Mouse (Mus musculus) heart, postnatal 0 days (tissue): ENCODE results near the gene Grin2a. TPM values are rescaled to one million over a fixed set of nuclear protein-coding genes. Genes with fewer than 3 reads are reported as not detected.

Source experiments
- ATAC-seq: fragments of 200-750 bp; cut with Nextera tagmentation; 2 replicates; pipeline ENCODE4 v1.8.0; 2017; ENCODE audit warnings: low read depth, moderate number of reproducible peaks, moderate library complexity; ENCODE audit not compliant: insufficient read depth
- DNase-seq: peaks from one replicate; pipeline ENCODE4 v3.0.0-alpha.2; 2016; ENCODE audit warnings: low spot score
- H3K27ac ChIP-seq: fragments of 300-500 bp; sonication (generic); 2 replicates; pipeline ENCODE4 v1.5.1; 2014; ENCODE audit warnings: low read depth, mild to moderate bottlenecking
- H3K27me3 ChIP-seq: fragments of 300-500 bp; sonication (generic); 2 replicates; pipeline ENCODE4 v1.6.1; 2014; ENCODE audit warnings: low read length, mixed read lengths; ENCODE audit not compliant: control insufficient read depth, insufficient read depth
- H3K36me3 ChIP-seq: fragments of 300-500 bp; sonication (generic); replicated peaks from 2 replicates; pipeline ENCODE4 v1.6.1; 2014; ENCODE audit warnings: low read length, mixed read lengths; ENCODE audit not compliant: control insufficient read depth, insufficient read depth
- H3K4me1 ChIP-seq: fragments of 300-500 bp; sonication (generic); 2 replicates; pipeline ENCODE4 v1.6.1; 2014; ENCODE audit warnings: antibody characterized with exemption; ENCODE audit not compliant: control insufficient read depth, insufficient read depth
- H3K4me2 ChIP-seq: fragments of 300-500 bp; sonication (generic); 2 replicates; pipeline ENCODE4 v1.6.1; 2014; ENCODE audit warnings: low read depth, mild to moderate bottlenecking, low read length, moderate library complexity
- H3K4me3 ChIP-seq: fragments of 300-500 bp; sonication (generic); 2 replicates; pipeline ENCODE4 v1.5.1; 2014; ENCODE audit warnings: low read depth, low read length
- H3K9ac ChIP-seq: fragments of 300-500 bp; sonication (generic); replicated peaks from 2 replicates; pipeline ENCODE4 v1.6.1; 2014; ENCODE audit warnings: low read depth, low read length, mixed read lengths
- H3K9me3 ChIP-seq: fragments of 300-500 bp; sonication (generic); replicated peaks from 2 replicates; pipeline ENCODE4 v1.6.1; 2016; ENCODE audit warnings: low read length; ENCODE audit not compliant: control insufficient read depth
- CTCF ChIP-seq: IDR thresholded peaks from 2 replicates; pipeline ENCODE4 v1.5.1; 2016; ENCODE audit warnings: antibody characterized with exemption, control low read depth, low read depth
- EP300 ChIP-seq: IDR thresholded peaks from 2 replicates; pipeline ENCODE4 v1.6.1; 2016; ENCODE audit warnings: antibody characterized with exemption, low read depth
- WGBS: fragments of 180-500 bp; shearing (Covaris S2); extraction: QIAGEN DNeasy Blood & Tissue Kit; methylation state at CpG from one replicate; pipeline ENCODE4 v1.1.7; 2014; 5-methylcytosine and 5-hydroxymethylcytosine counted together
- polyA plus RNA-seq: library from polyadenylated mRNA; unstranded; fragments of >200 nt; fragmentation: Nextera tagmentation; extraction: Ambion mirVana; gene quantifications from 2 replicates; pipeline ENCODE4 v1.2.1, GENCODE M21; 2015
- total RNA-seq: library from RNA; depleted of rRNA; stranded (reverse); fragments of >200 nt; gene quantifications from 2 replicates; pipeline ENCODE4 v1.2.3, GENCODE M21; 2014; ENCODE audit warnings: low replicate concordance

Gene Grin2a
- total and polyA plus RNA-seq, 2 experiments from 2014 or later: 0.15 to 0.38 TPM

- H3K27ac ChIP-seq: no peak overlapping the region
- ATAC-seq (no peak), DNase-seq (no peak)
- no peaks in the 10 kb centered on the region for H3K9me3 ChIP-seq
- no peak for TF ChIP-seq CTCF
- TF ChIP-seq EP300: no peak
- WGBS: 60% methylated on average over 4 of the region's 4 CpGs
- no peak overlapping the region for H3K9ac ChIP-seq
- no peaks in the 10 kb centered on the region for H3K4me1 ChIP-seq
- H3K4me2 ChIP-seq: no peak overlapping the region
- H3K36me3 ChIP-seq: no peaks in the 10 kb centered on the region
- no peak overlapping the region for H3K4me3 ChIP-seq
- no peaks in the 10 kb centered on the region for H3K27me3 ChIP-seq
These were observed 170.8 kb downstream of the Grin2a start for GRCm38 (mm10) chr16:9824436-9825109.

- Histone ChIP-seq H3K4me2 (no peak overlapping the region), H3K9me3 (no peaks in the 10 kb centered on the region), H3K4me3 (no peak overlapping the region), H3K4me1 (no peaks in the 10 kb centered on the region), H3K27me3 (no peaks in the 10 kb centered on the region), H3K9ac (no peak overlapping the region), H3K36me3 (no peaks in the 10 kb centered on the region), H3K27ac (no peak overlapping the region)
- ATAC-seq (no peak), DNase-seq (no peak)
- TF ChIP-seq CTCF (no peak), EP300 (no peak)
These were observed 171.7 kb downstream of the Grin2a start for GRCm38 (mm10) chr16:9823686-9824085.

GRCm38 (mm10) chr16:9819508-9819907 lies 175.9 kb downstream of the Grin2a start:
- no peak for DNase-seq
- H3K27ac ChIP-seq: no peak overlapping the region
- WGBS: 51% methylated on average over 3 of the region's 3 CpGs
- H3K27me3 ChIP-seq: no peaks in the 10 kb centered on the region
- ATAC-seq: no peak
- H3K9me3 ChIP-seq: no peaks in the 10 kb centered on the region
- H3K4me2 ChIP-seq: no peak overlapping the region
- no peak overlapping the region for H3K9ac ChIP-seq
- H3K4me3 ChIP-seq: no peak overlapping the region
- no peaks in the 10 kb centered on the region for H3K4me1 ChIP-seq
- no peaks in the 10 kb centered on the region for H3K36me3 ChIP-seq
- no peak for TF ChIP-seq EP300
- no peak for TF ChIP-seq CTCF

GRCm38 (mm10) chr16:9801338-9801737 lies 194.0 kb downstream of the Grin2a start:
- H3K9ac ChIP-seq: no peak overlapping the region
- TF ChIP-seq CTCF (no peak), EP300 (no peak)
- H3K27me3 ChIP-seq: no peaks in the 10 kb centered on the region
- DNase-seq (no peak), ATAC-seq (no peak)
- H3K36me3 ChIP-seq: no peaks in the 10 kb centered on the region
- no peak overlapping the region for H3K4me3 ChIP-seq
- H3K9me3 ChIP-seq: no peaks in the 10 kb centered on the region
- no peaks in the 10 kb centered on the region for H3K4me1 ChIP-seq
- H3K4me2 ChIP-seq: no peak overlapping the region
- H3K27ac ChIP-seq: no peak overlapping the region
- 68% methylated on average over 8 of the region's 8 CpGs for WGBS

- Histone ChIP-seq H3K4me1 (no peaks in the 10 kb centered on the region), H3K4me3 (no peak overlapping the region), H3K4me2 (no peak overlapping the region), H3K27me3 (no peaks in the 10 kb centered on the region), H3K9ac (no peak overlapping the region), H3K9me3 (no peaks in the 10 kb centered on the region), H3K27ac (no peak overlapping the region), H3K36me3 (no peaks in the 10 kb centered on the region)
- TF ChIP-seq CTCF: no peak
- TF ChIP-seq EP300: no peak
- ATAC-seq (no peak), DNase-seq (no peak)
- WGBS: 21% methylated on average over 1 of the region's 1 CpGs
These were observed 195.1 kb downstream of the Grin2a start for GRCm38 (mm10) chr16:9800221-9800620.

- ATAC-seq: no peak
- no peaks in the 10 kb centered on the region for H3K36me3 ChIP-seq
- H3K4me2 ChIP-seq: no peak overlapping the region
- H3K27me3 ChIP-seq: no peaks in the 10 kb centered on the region
- TF ChIP-seq CTCF: no peak
- TF ChIP-seq EP300: no peak
- no peaks in the 10 kb centered on the region for H3K4me1 ChIP-seq
- H3K9ac ChIP-seq: no peak overlapping the region
- DNase-seq: no peak
- no peaks in the 10 kb centered on the region for H3K9me3 ChIP-seq
- H3K4me3 ChIP-seq: no peak overlapping the region
- H3K27ac ChIP-seq: no peak overlapping the region
- 79% methylated on average over 2 of the region's 2 CpGs for WGBS
These were observed 202.4 kb downstream of the Grin2a start for GRCm38 (mm10) chr16:9792976-9793375.
